Mouse (Mus musculus) C2C12 (cell line): ENCODE measurements around the gene Rmnd5a. TPM values are rescaled to one million over a fixed set of nuclear protein-coding genes. Genes with fewer than 3 reads are reported as not detected.

Experiments
- H3K27me3 ChIP-seq: one replicate; pipeline ENCODE4 v1.6.1; 2011; ENCODE audit not compliant: control insufficient read depth, insufficient read depth, insufficient read length
- H3K36me3 ChIP-seq: one replicate; pipeline ENCODE4 v1.6.1; 2011; ENCODE audit not compliant: control insufficient read depth, insufficient read depth
- H3K4me3 ChIP-seq: one replicate; pipeline ENCODE4 v1.5.1; 2011; ENCODE audit warnings: mild to moderate bottlenecking, control low read depth; ENCODE audit not compliant: poor library complexity, insufficient read depth, severe bottlenecking
- H3K79me2 ChIP-seq: one replicate; pipeline ENCODE4 v1.6.1; 2011; ENCODE audit not compliant: control insufficient read depth, insufficient read depth
- H3K79me3 ChIP-seq: one replicate; pipeline ENCODE4 v1.6.1; 2011; ENCODE audit warnings: low read depth, control low read depth
- H3ac ChIP-seq: one replicate; pipeline ENCODE3; 2011; ENCODE audit warnings: low read depth; ENCODE audit not compliant: control insufficient read depth, insufficient read length
- CEBPB ChIP-seq: IDR thresholded peaks from one replicate; pipeline ENCODE4 v1.6.1; 2011; ENCODE audit warnings: low read depth, mild to moderate bottlenecking, control low read depth, moderate library complexity
- CTCF ChIP-seq: IDR thresholded peaks from one replicate; pipeline ENCODE4 v1.5.1; 2011; ENCODE audit not compliant: control insufficient read depth, insufficient read depth, insufficient read length
- FOSL1 ChIP-seq: IDR thresholded peaks from one replicate; pipeline ENCODE4 v1.8.0; 2011; ENCODE audit warnings: mild to moderate bottlenecking, low read length; ENCODE audit not compliant: poor library complexity, insufficient read depth, severe bottlenecking
- MAX ChIP-seq: IDR thresholded peaks from one replicate; pipeline ENCODE4 v1.6.1; 2011; ENCODE audit warnings: mild to moderate bottlenecking, control low read depth
- MYOD1 ChIP-seq: IDR thresholded peaks from one replicate; pipeline ENCODE4 v1.6.1; 2011; ENCODE audit warnings: low read depth; ENCODE audit not compliant: control insufficient read depth, insufficient read length
- MYOG ChIP-seq: IDR thresholded peaks from one replicate; pipeline ENCODE4 v1.6.1; 2011; ENCODE audit not compliant: control insufficient read depth, insufficient read length; ENCODE audit errors: extremely low read depth
- USF1 ChIP-seq: IDR thresholded peaks from one replicate; pipeline ENCODE4 v1.6.1; 2011; ENCODE audit warnings: low read depth, mild to moderate bottlenecking, control low read depth, moderate library complexity
- polyA plus RNA-seq: library from polyadenylated mRNA; unstranded; fragments of >200 nt; fragmentation: generic; extraction: Trizol; gene quantifications from one replicate; pipeline ENCODE4 v1.2.1, GENCODE M21; 2012; ENCODE audit warnings: missing spikeins

Gene Rmnd5a
- polyA plus RNA-seq, 1 experiment = 4.0 TPM

DNA sequence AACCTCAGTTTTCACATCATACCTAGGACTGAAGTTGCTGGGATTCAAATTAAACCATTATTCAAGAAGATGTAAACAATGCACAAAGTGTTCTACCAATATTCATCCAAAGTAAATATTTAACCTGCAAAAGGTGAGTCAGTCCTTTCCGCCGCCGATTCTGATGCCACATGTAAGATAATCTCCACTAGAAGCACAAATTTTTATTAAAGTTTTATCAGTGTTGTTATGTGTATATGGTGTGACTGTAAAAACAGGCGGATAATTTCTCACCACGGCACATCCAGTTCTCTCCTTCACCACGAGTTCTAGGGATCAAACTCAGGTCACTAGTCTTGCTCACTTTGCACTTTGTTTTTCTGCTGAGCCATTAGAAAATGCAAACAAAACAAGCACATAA lies 19.6 kb downstream of the Rmnd5a start:
- H3K36me3 ChIP-seq = no peaks in the 10 kb centered on the region
- no peak for TF ChIP-seq FOSL1
- TF ChIP-seq CEBPB = no peak
- TF ChIP-seq CTCF = no peak
- TF ChIP-seq MYOD1 = no peak
- no peak for TF ChIP-seq USF1
- TF ChIP-seq MYOG = no peak
- TF ChIP-seq MAX = no peak
- H3K79me3 ChIP-seq = no peaks in the 10 kb centered on the region
- no peaks in the 10 kb centered on the region for H3K79me2 ChIP-seq
- H3ac ChIP-seq = no peak overlapping the region
- no peak overlapping the region for H3K4me3 ChIP-seq
- H3K27me3 ChIP-seq = no peaks in the 10 kb centered on the region

DNA sequence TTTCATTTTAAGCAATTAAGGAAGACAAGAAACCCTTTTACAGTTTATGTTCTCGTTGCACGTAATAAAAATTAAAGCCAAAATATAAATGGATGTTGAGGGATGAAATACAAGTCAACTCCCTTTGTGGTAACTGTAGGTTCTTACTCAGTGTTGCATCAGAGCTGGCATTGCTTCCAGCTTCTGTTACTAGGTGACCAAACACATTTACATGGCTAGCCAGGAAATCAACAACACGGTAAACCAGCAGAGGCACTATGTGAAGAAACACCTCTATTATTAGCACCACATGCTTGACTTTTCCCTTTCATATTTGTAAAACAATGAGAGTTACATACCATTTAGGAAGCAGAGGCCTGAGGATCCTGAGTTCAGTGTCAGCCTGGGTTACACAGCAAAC lies 21.6 kb downstream of the Rmnd5a start:
- no peaks in the 10 kb centered on the region for H3K79me2 ChIP-seq
- no peak for TF ChIP-seq FOSL1
- no peak for TF ChIP-seq USF1
- TF ChIP-seq CTCF = no peak
- no peak for TF ChIP-seq MYOD1
- no peak for TF ChIP-seq MYOG
- peak; percentile 86 for TF ChIP-seq CEBPB
- no peak overlapping the region for H3ac ChIP-seq
- H3K27me3 ChIP-seq = no peaks in the 10 kb centered on the region
- H3K4me3 ChIP-seq = no peak overlapping the region
- no peaks in the 10 kb centered on the region for H3K36me3 ChIP-seq
- no peaks in the 10 kb centered on the region for H3K79me3 ChIP-seq

DNA sequence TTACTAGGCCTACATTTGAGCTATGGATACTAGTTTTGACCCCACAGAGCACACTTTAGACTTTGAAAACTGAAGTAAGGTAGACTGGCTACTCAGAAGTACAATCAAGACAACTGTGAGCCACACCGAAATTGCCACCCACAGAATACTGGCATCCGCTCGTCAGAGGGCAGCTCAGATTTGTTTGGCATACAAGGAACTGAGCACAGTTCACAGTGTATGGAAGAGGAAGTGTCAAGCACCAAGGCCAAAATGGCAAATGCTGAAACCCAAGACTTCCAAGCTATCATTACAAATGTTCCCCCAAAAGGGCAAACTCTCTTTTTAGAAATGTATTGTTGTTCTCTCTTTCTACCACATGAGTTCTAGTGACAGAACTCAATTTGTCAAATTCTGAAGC lies 25.0 kb downstream of the Rmnd5a start:
- Histone ChIP-seq H3K4me3 (no peak overlapping the region), H3ac (no peak overlapping the region), H3K79me3 (no peaks in the 10 kb centered on the region), H3K79me2 (no peaks in the 10 kb centered on the region), H3K36me3 (no peaks in the 10 kb centered on the region), H3K27me3 (no peaks in the 10 kb centered on the region)
- no peak for TF ChIP-seq MYOG
- no peak for TF ChIP-seq MAX
- TF ChIP-seq MYOD1 = no peak
- no peak for TF ChIP-seq CEBPB

DNA sequence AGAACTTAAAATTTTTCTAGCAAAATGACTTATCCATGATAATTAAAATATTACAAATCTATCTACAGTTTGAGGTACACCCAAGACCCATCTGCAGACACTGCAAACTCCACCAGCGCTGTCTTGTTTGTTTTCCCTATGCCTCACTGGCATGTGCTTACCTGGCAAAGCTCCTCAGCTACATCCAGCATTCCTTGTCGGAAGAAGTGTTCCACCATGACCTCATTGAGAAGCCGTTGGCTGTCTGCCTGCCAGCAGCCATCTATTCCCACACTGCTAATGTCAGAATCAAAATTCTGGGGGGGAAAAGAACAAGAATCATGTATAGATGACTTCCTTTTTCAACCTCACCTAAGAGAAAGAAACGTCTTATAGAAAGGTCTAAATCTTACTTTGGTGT lies 25.8 kb downstream of the Rmnd5a start:
- Histone ChIP-seq H3K4me3 (no peak overlapping the region), H3K79me2 (no peaks in the 10 kb centered on the region), H3K27me3 (no peaks in the 10 kb centered on the region), H3ac (no peak overlapping the region), H3K79me3 (no peaks in the 10 kb centered on the region), H3K36me3 (no peaks in the 10 kb centered on the region)
- TF ChIP-seq MYOG = no peak
- no peak for TF ChIP-seq MAX
- TF ChIP-seq FOSL1 = no peak
- no peak for TF ChIP-seq CEBPB
- TF ChIP-seq USF1 = no peak
- TF ChIP-seq CTCF = no peak
- no peak for TF ChIP-seq MYOD1

DNA sequence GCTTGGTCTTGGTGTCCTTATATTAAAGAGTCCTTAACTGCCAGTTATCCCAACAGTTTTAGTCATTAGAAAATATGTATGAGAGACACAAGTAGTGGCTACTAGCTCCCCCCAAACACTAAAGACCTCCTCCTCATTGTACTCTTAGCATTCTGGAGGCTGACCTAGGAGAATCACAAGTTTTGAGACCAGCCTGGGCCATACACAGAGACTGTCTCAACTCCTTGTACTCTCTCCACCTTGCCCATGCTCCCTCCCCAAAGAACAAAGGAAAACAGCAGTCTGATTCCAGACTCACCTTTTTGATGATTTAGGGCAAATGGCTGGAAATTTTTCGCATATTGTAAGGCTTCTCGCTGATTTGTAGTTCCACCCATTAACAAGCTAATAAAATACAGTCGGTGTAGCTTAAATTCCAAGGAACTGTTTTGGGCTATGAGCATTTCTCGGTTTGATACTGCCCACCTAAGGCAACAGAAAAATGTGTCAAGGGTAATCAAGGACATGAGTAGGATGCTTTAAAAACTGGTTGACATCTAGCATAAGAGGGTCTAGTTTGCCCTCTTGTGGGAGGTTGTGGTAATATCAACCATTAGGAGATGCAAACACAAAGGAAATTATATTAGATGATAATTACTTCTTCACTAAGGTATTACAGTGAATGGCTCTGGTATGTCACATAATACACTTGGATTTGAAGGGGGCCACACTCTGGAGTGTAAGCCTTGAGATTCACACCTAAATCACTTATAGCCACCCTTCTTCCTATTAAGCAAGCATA lies 41.4 kb downstream of the Rmnd5a start:
- Histone ChIP-seq H3K27me3 (no peaks in the 10 kb centered on the region), H3ac (no peak overlapping the region), H3K79me2 (no peaks in the 10 kb centered on the region), H3K36me3 (no peaks in the 10 kb centered on the region), H3K79me3 (no peaks in the 10 kb centered on the region), H3K4me3 (no peak overlapping the region)
- no peak for TF ChIP-seq CEBPB
- TF ChIP-seq FOSL1 = no peak
- no peak for TF ChIP-seq MYOG
- TF ChIP-seq MAX = no peak
- TF ChIP-seq USF1 = no peak
- TF ChIP-seq MYOD1 = no peak
- TF ChIP-seq CTCF = no peak

DNA sequence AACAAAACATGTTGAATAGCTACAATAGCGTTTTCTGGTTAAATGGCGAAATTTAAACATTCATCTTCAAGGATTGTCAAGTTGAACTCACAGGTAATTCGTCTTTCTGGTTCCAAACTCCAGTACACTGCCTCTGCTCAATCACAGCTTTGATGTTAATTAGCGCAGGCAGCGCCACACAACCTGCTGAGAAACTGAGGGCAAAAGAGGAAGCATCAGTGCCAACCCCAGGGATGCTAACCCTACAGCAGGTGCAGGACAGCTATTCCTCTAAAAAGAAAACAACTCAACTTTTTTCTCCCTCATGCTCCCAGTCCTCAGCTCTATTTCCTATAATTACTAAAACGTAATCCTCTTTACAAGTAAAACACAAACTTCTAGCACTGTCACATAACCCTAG lies 43.7 kb downstream of the Rmnd5a start:
- Histone ChIP-seq H3ac (no peak overlapping the region), H3K27me3 (no peaks in the 10 kb centered on the region), H3K36me3 (no peaks in the 10 kb centered on the region), H3K4me3 (no peak overlapping the region), H3K79me2 (no peaks in the 10 kb centered on the region), H3K79me3 (no peaks in the 10 kb centered on the region)
- no peak for TF ChIP-seq MAX
- TF ChIP-seq FOSL1 = no peak
- TF ChIP-seq CEBPB = no peak
- TF ChIP-seq MYOG = no peak
- TF ChIP-seq USF1 = no peak
- TF ChIP-seq CTCF = no peak
- no peak for TF ChIP-seq MYOD1
